Mouse (Mus musculus) kidney, embryonic 16.5 days (tissue): ENCODE data around the gene Slc22a4. TPM values are rescaled to one million over a fixed set of nuclear protein-coding genes. Genes with fewer than 3 reads are reported as not detected.

Experiments
- ATAC-seq: fragments of 200-750 bp; cut with Nextera tagmentation; 2 replicates; pipeline ENCODE4 v1.8.0; 2017; ENCODE audit warnings: moderate TSS enrichment; ENCODE audit not compliant: low FRiP score, low TSS enrichment
- H3K27ac ChIP-seq: fragments of 300-500 bp; sonication (generic); 2 replicates; pipeline ENCODE4 v1.5.1; 2014; ENCODE audit warnings: low read length
- H3K27me3 ChIP-seq: fragments of 300-500 bp; sonication (generic); 2 replicates; pipeline ENCODE4 v1.6.1; 2014; ENCODE audit warnings: low read length, control low read depth, mixed read lengths; ENCODE audit not compliant: insufficient read depth
- H3K36me3 ChIP-seq: fragments of 300-500 bp; sonication (generic); 2 replicates; pipeline ENCODE4 v1.6.1; 2014; ENCODE audit warnings: low read length, control low read depth, mixed read lengths; ENCODE audit not compliant: insufficient read depth
- H3K4me1 ChIP-seq: fragments of 300-500 bp; sonication (generic); 2 replicates; pipeline ENCODE4 v1.6.1; 2014; ENCODE audit warnings: low read length, control low read depth, mixed read lengths; ENCODE audit not compliant: insufficient read depth
- H3K4me2 ChIP-seq: fragments of 300-500 bp; sonication (generic); replicated peaks from 2 replicates; pipeline ENCODE4 v1.6.1; 2014; ENCODE audit warnings: low read depth, low read length
- H3K4me3 ChIP-seq: fragments of 300-500 bp; sonication (generic); 2 replicates; pipeline ENCODE4 v1.5.1; 2014; ENCODE audit warnings: mild to moderate bottlenecking, low read length
- H3K9ac ChIP-seq: fragments of 300-500 bp; sonication (generic); replicated peaks from 2 replicates; pipeline ENCODE4 v1.6.1; 2014; ENCODE audit warnings: low read length
- H3K9me3 ChIP-seq: fragments of 300-500 bp; sonication (generic); 2 replicates; pipeline ENCODE4 v1.6.1; 2016; ENCODE audit warnings: low read length, control low read depth
- WGBS: fragments of 180-500 bp; shearing (Covaris S2); extraction: QIAGEN DNeasy Blood & Tissue Kit; methylation state at CpG from one replicate; pipeline ENCODE4 v1.1.7; 2014; 5-methylcytosine and 5-hydroxymethylcytosine counted together
- polyA plus RNA-seq: library from polyadenylated mRNA; unstranded; fragments of >200 nt; fragmentation: Nextera tagmentation; extraction: Ambion mirVana; gene quantifications from 2 replicates; pipeline ENCODE4 v1.2.1, GENCODE M21; 2015

Gene Slc22a4
- 1.00 and 1.2 TPM in 2 replicates for polyA plus RNA-seq

DNA sequence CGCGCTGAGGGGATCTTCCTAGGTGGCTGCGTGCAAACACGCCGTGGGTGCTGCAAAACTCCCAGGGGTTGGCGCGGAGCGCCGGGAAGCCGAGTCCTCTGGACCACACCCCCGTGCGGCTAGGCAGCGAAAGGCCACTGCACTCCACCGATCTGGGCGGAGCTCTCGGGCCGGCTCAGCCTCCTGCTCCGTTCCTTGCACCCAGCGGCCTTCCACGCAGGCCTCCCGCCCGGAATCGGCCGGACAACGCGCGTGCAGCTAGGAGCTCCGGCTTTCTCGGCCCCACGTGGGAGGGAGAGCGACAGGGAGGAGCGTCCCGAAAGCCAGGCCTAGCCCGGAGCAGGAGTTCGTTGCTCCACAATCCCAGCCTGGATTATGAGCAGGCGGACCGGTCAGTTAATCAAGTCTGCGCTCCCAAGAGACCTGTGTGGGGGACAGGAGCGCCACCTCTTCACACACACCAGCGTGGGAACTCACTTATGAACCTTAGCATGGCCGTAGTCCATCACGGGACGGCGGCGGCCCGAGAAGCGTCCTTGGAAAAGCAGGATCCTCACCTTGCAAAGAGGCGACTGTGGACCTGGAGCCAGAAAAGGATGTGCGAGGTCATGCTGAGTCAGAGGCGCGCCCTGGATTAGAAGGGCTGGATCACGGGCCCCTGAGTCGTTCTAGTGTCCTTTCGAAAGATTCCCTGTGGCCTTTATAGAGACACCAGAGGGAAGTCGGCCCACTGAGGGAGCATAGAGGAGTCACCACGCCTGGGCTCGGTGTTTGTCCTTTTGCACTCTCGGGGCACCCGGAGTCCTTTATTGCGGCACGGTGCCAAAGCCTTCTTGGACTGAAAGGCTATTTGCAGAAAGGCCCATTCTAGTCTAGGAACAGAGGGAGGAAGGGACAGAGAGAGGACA, at the start of gene Slc22a4:
TSS of gene Slc22a4 (minus strand) at position 47 of the 908 bp plus-strand sequence.
- H3K9me3 ChIP-seq, result no peaks in the 10 kb centered on the region
- no peaks in the 10 kb centered on the region for H3K36me3 ChIP-seq
- H3K27me3 ChIP-seq, result peaks cover 32% of the 10 kb centered on the region
- H3K4me3 ChIP-seq, result peak within 1 kb of the TSS; percentile 63
- no peak within 1 kb of the TSS for H3K27ac ChIP-seq
- 1% methylated on average over 61 of the region's 61 CpGs for WGBS
- peak within 1 kb of the TSS; percentile 73 for H3K9ac ChIP-seq
- peaks cover 12% of the 10 kb centered on the region; the same call in 1 of the 2 replicates for H3K4me1 ChIP-seq
- peak within 1 kb of the TSS; percentile 95 for H3K4me2 ChIP-seq
- ATAC-seq, result peak; percentile 95

DNA sequence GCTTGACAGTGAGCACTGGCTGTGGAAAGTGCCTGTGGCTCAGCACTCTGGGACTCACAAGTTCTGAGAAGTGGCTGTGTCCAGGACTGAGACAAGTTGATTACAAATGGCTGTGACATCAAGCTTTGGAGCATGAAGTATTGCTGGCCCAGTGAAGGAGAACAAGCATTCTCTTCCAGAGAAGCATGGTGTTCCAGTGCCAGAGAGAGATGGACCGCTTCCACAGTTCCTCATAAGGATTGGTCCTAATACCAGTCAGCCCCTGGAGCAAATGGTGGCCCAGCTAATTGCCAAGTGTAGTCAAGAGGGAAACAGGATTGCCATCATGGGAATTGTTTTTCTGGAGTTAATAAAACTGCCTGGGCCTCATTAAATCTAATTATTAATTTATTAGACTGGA, 48.2 kb upstream of the Slc22a4 start:
- no peaks in the 10 kb centered on the region for H3K27me3 ChIP-seq
- H3K9ac ChIP-seq, result no peak overlapping the region
- no peak for ATAC-seq
- no peak overlapping the region for H3K4me3 ChIP-seq
- no peak overlapping the region for H3K4me2 ChIP-seq
- no peaks in the 10 kb centered on the region for H3K36me3 ChIP-seq
- no peaks in the 10 kb centered on the region for H3K9me3 ChIP-seq
- H3K4me1 ChIP-seq, result 0 out of 2 replicates have a peak, but pooled peaks cover 6% of the 10 kb centered on the region
- 97% methylated on average over 1 of the region's 1 CpGs for WGBS
- H3K27ac ChIP-seq, result no peak overlapping the region

- Histone ChIP-seq H3K4me3 (no peak overlapping the region), H3K27ac (no peak overlapping the region), H3K9ac (no peak overlapping the region), H3K9me3 (no peaks in the 10 kb centered on the region), H3K36me3 (no peaks in the 10 kb centered on the region), H3K4me2 (no peak overlapping the region), H3K27me3 (no peaks in the 10 kb centered on the region), H3K4me1 (0 out of 2 replicates have a peak, but pooled peaks cover 6% of the 10 kb centered on the region)
- 44% methylated on average over 6 of the region's 6 CpGs for WGBS
- no peak for ATAC-seq
These were observed 47.5 kb upstream of the Slc22a4 start for GRCm38 (mm10) chr11:54075353-54075752.

DNA sequence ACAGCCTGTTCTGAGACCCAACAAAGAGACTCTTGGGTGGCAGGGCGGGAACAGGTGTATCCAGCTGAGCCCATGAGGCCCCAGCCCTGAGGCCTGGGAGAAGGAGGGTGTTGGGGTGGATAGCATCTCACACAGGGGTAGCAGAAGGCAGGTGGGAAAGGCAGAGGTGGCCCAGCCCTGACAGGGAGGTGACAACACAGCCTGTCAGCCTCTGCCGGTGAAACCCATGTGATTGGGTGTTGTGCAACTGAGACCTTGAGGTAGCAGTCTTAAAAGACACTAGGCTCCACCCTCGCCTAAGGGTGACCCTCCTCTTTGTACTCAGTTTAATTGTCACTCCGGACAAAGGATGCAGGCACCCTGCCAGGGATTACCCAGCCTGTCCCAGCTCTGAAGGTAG, 45.4 kb upstream of the Slc22a4 start:
- no peak overlapping the region for H3K4me2 ChIP-seq
- H3K4me1 ChIP-seq, result peaks cover 9% of the 10 kb centered on the region; the same call in 1 of the 2 replicates
- H3K9ac ChIP-seq, result no peak overlapping the region
- H3K27ac ChIP-seq, result no peak overlapping the region
- no peaks in the 10 kb centered on the region for H3K9me3 ChIP-seq
- no peaks in the 10 kb centered on the region for H3K27me3 ChIP-seq
- 52% methylated on average over 4 of the region's 4 CpGs for WGBS
- no peaks in the 10 kb centered on the region for H3K36me3 ChIP-seq
- ATAC-seq, result no peak
- no peak overlapping the region for H3K4me3 ChIP-seq

GRCm38 (mm10) chr11:54071726-54072445, 44.0 kb upstream of the Slc22a4 start:
- no peak overlapping the region for H3K9ac ChIP-seq
- peaks cover 21% of the 10 kb centered on the region; the same call in 1 of the 2 replicates for H3K4me1 ChIP-seq
- no peaks in the 10 kb centered on the region for H3K36me3 ChIP-seq
- no peak overlapping the region for H3K4me2 ChIP-seq
- no peaks in the 10 kb centered on the region for H3K9me3 ChIP-seq
- no peak overlapping the region for H3K4me3 ChIP-seq
- H3K27me3 ChIP-seq, result no peaks in the 10 kb centered on the region
- WGBS, result 86% methylated on average over 5 of the region's 5 CpGs
- ATAC-seq, result no peak
- H3K27ac ChIP-seq, result no peak overlapping the region

DNA sequence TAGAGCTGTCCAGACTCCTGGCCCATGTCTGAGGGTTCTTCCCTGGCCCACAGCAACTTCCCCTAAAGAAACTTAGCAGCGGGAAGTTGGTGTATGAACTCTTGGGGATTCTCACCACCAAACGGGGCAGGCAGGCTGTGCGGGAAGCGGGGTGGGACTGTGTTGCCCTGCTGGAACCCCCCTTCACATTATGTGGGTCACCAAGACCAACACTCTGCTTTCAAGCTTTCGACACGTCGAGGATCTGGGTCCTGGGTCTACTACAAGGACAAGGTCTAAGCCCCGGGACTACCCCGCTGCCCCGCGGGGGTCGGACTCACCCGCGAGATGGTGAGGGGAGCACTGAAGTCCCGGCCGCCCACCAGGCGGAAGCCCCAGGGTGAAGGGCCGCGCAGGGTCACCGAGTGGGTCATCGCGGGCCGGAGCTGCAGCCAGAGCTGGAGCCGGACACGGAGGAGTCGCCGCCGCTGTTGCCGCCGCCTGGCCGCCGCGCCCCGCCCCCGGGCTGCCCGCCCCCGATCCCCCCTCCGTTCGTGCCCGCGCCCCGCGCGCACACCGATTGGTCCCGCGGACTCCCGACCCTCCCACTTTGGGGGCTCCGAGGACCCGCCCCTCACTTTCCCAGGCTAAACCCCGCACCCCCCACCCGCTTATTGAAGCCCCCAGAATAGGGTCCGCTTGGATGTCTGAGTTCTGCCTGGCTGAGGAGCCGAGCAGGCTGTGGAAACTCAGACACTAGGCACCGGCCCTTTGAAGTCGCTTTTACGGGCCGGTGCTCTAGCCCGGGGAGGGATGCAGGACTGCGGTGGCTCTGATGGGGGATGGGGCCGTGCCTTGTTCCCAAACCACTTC, 40.9 kb upstream of the Slc22a4 start, which contains the start of gene Pdlim4:
TSS of gene Pdlim4 (minus strand) at position 495 of the 852 bp plus-strand sequence.
- Histone ChIP-seq H3K4me1 (peaks cover 27% of the 10 kb centered on the region), H3K4me2 (peak within 1 kb of the TSS; percentile 80), H3K36me3 (no peaks in the 10 kb centered on the region), H3K4me3 (peak within 1 kb of the TSS; percentile 58), H3K27ac (peak within 1 kb of the TSS; percentile 75), H3K9me3 (no peaks in the 10 kb centered on the region), H3K27me3 (no peaks in the 10 kb centered on the region), H3K9ac (peak within 1 kb of the TSS; percentile 74)
- WGBS, result under 1% methylated on average over 56 of the region's 61 CpGs
- ATAC-seq, result peak; percentile 64

DNA sequence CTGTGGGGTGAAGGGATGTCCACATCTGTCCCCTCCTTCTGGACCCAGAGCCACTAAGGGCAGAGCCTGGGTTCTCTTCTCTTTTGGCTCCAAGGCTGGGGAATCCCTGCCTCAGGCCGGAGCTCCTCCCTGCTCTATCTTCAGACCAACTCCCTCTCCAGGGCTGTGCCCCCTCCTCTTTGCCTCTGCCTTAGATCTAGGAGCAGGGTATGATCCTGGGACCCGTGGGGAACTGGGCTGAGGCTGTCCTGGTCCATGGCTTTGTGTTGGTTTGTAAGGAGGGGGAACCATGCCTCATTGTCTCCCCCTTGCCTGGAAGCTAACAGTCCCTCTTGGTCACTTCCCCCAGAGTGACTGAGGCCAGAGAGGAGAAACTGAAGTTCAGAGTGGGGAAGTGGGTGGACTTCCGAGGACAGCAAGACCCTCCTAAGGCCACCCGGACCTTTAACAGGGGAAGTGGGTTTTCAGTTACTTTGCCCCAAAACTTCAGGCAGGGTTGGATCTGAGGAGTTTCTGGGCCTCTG, 40.2 kb upstream of the Slc22a4 start:
- ATAC-seq, result 0 out of 2 replicates have a peak, but pooled peaks have one; percentile 37
- Histone ChIP-seq H3K36me3 (no peaks in the 10 kb centered on the region), H3K27me3 (no peaks in the 10 kb centered on the region), H3K27ac (peak overlapping the region; percentile 75), H3K9me3 (no peaks in the 10 kb centered on the region), H3K9ac (peak overlapping the region; percentile 74), H3K4me2 (peak overlapping the region; percentile 80), H3K4me1 (peaks cover 29% of the 10 kb centered on the region), H3K4me3 (peak overlapping the region; percentile 58)
- 18% methylated on average over 4 of the region's 4 CpGs for WGBS

- H3K9me3 ChIP-seq, result no peaks in the 10 kb centered on the region
- peak overlapping the region; percentile 74 for H3K9ac ChIP-seq
- peak overlapping the region; percentile 58 for H3K4me3 ChIP-seq
- H3K36me3 ChIP-seq, result no peaks in the 10 kb centered on the region
- H3K4me2 ChIP-seq, result peak overlapping the region; percentile 80
- H3K27ac ChIP-seq, result peak overlapping the region; percentile 75; the same call in 1 of the 2 replicates
- 0 out of 2 replicates have a peak, but pooled peaks have one; percentile 14 for ATAC-seq
- H3K4me1 ChIP-seq, result peaks cover 28% of the 10 kb centered on the region
- whole genome bisulfite sequencing, result 24% methylated on average over 12 of the region's 12 CpGs
- no peaks in the 10 kb centered on the region for H3K27me3 ChIP-seq
These were observed 39.6 kb upstream of the Slc22a4 start for GRCm38 (mm10) chr11:54067318-54067995.
